Mouse (Mus musculus): Measurements from ENCODE around the gene Dhx37. TPM values are rescaled to one million over a fixed set of nuclear protein-coding genes. Genes with fewer than 3 reads are reported as not detected.
"Not testable (repeated sequence)": the region's sequence is repeated elsewhere in the genome, so short reads cannot be mapped to it uniquely, and the experiment has no call there.

Dhx37 gene
- polyA plus RNA-seq, 1 experiment from 2014 or later, result 10.4 TPM

- Histone ChIP-seq H3K27ac (ENCODE audit: low read length) (peak overlapping the region; percentile 100), H3K4me2 (replicated peaks; ENCODE audit: low read depth, low read length) (peak overlapping the region; percentile 54), H3K4me3 (ENCODE audit: low read length) (peak overlapping the region; percentile 41), H3K9ac (replicated peaks; ENCODE audit: low read length) (peak overlapping the region; percentile 75), H3K27me3 (ENCODE audit: insufficient read depth, low read length) (no peaks in the 10 kb centered on the region), H3K4me1 (ENCODE audit: insufficient read depth, low read length) (peaks cover 34% of the 10 kb centered on the region), H3K9me3 (ENCODE audit: low read length) (no peaks in the 10 kb centered on the region), H3K36me3 (ENCODE audit: insufficient read depth, low read length) (no peaks in the 10 kb centered on the region)
- 10% methylated on average over 23 of the region's 25 CpGs for WGBS
- peak; percentile 24; the same call in 1 of the 2 replicates for ATAC-seq (ENCODE audit: low FRiP score, low TSS enrichment)
Measured at GRCm38 (mm10) chr5:125393622-125394603, 40.0 kb downstream of the Dhx37 start.

GRCm38 (mm10) chr5:125392977-125393621 lies 40.8 kb downstream of the Dhx37 start:
- H3K9me3 ChIP-seq (ENCODE audit: low read length), result no peaks in the 10 kb centered on the region
- H3K27me3 ChIP-seq (ENCODE audit: insufficient read depth, low read length), result no peaks in the 10 kb centered on the region
- peak overlapping the region; percentile 54 for H3K4me2 ChIP-seq (replicated peaks; ENCODE audit: low read depth, low read length)
- peak overlapping the region; percentile 41 for H3K4me3 ChIP-seq (ENCODE audit: low read length)
- peaks cover 6% of the 10 kb centered on the region; the same call in 1 of the 2 replicates for H3K36me3 ChIP-seq (ENCODE audit: insufficient read depth, low read length)
- under 1% methylated on average over 20 of the region's 20 CpGs for WGBS
- H3K4me1 ChIP-seq (ENCODE audit: insufficient read depth, low read length), result peaks cover 39% of the 10 kb centered on the region
- ATAC-seq (ENCODE audit: low FRiP score, low TSS enrichment), result peak; percentile 97
- peak overlapping the region; percentile 75 for H3K9ac ChIP-seq (replicated peaks; ENCODE audit: low read length)
- peak overlapping the region; percentile 100 for H3K27ac ChIP-seq (ENCODE audit: low read length)

GRCm38 (mm10) chr5:125392618-125392976 lies 41.3 kb downstream of the Dhx37 start:
- Histone ChIP-seq H3K4me1 (ENCODE audit: insufficient read depth, low read length) (peaks cover 40% of the 10 kb centered on the region), H3K36me3 (ENCODE audit: insufficient read depth, low read length) (peaks cover 7% of the 10 kb centered on the region; the same call in 1 of the 2 replicates), H3K27ac (ENCODE audit: low read length) (peak overlapping the region; percentile 100), H3K27me3 (ENCODE audit: insufficient read depth, low read length) (no peaks in the 10 kb centered on the region), H3K4me3 (ENCODE audit: low read length) (peak overlapping the region; percentile 41), H3K9me3 (ENCODE audit: low read length) (no peaks in the 10 kb centered on the region), H3K9ac (replicated peaks; ENCODE audit: low read length) (peak overlapping the region; percentile 75), H3K4me2 (replicated peaks; ENCODE audit: low read depth, low read length) (peak overlapping the region; percentile 54)
- WGBS, result 24% methylated on average over 1 of the region's 1 CpGs
- peak; percentile 9; the same call in 1 of the 2 replicates for ATAC-seq (ENCODE audit: low FRiP score, low TSS enrichment)

GRCm38 (mm10) chr5:125392176-125392575 lies 41.7 kb downstream of the Dhx37 start:
- not testable (repeated sequence) for H3K36me3 ChIP-seq (ENCODE audit: insufficient read depth, low read length); H3K4me3 ChIP-seq (ENCODE audit: low read length); H3K9me3 ChIP-seq (ENCODE audit: low read length); H3K27me3 ChIP-seq (ENCODE audit: insufficient read depth, low read length); H3K9ac ChIP-seq (replicated peaks; ENCODE audit: low read length); H3K4me2 ChIP-seq (replicated peaks; ENCODE audit: low read depth, low read length); ATAC-seq (ENCODE audit: low FRiP score, low TSS enrichment)
- Histone ChIP-seq H3K27ac (ENCODE audit: low read length) (peak overlapping the region; percentile 100), H3K4me1 (ENCODE audit: insufficient read depth, low read length) (peaks cover 40% of the 10 kb centered on the region)
- 90% methylated on average over 4 of the region's 4 CpGs for WGBS

GRCm38 (mm10) chr5:125391609-125392008 lies 42.3 kb downstream of the Dhx37 start:
- whole genome bisulfite sequencing, result 66% methylated on average over 5 of the region's 5 CpGs
- Histone ChIP-seq H3K4me3 (ENCODE audit: low read length) (no peak overlapping the region), H3K4me1 (ENCODE audit: insufficient read depth, low read length) (peaks cover 40% of the 10 kb centered on the region), H3K4me2 (replicated peaks; ENCODE audit: low read depth, low read length) (no peak overlapping the region), H3K27ac (ENCODE audit: low read length) (peak overlapping the region; percentile 100), H3K27me3 (ENCODE audit: insufficient read depth, low read length) (no peaks in the 10 kb centered on the region), H3K9me3 (ENCODE audit: low read length) (no peaks in the 10 kb centered on the region), H3K36me3 (ENCODE audit: insufficient read depth, low read length) (peaks cover 7% of the 10 kb centered on the region; the same call in 1 of the 2 replicates), H3K9ac (replicated peaks; ENCODE audit: low read length) (no peak overlapping the region; the same call in 1 of the 2 replicates)
- ATAC-seq (ENCODE audit: low FRiP score, low TSS enrichment), result no peak

GRCm38 (mm10) chr5:125390906-125391477 lies 42.9 kb downstream of the Dhx37 start:
- Histone ChIP-seq H3K27ac (ENCODE audit: low read length) (no peak overlapping the region; the same call in 1 of the 2 replicates), H3K4me1 (ENCODE audit: insufficient read depth, low read length) (peaks cover 40% of the 10 kb centered on the region), H3K9me3 (ENCODE audit: low read length) (no peaks in the 10 kb centered on the region), H3K9ac (replicated peaks; ENCODE audit: low read length) (no peak overlapping the region), H3K4me2 (replicated peaks; ENCODE audit: low read depth, low read length) (no peak overlapping the region), H3K4me3 (ENCODE audit: low read length) (no peak overlapping the region), H3K36me3 (ENCODE audit: insufficient read depth, low read length) (peaks cover 7% of the 10 kb centered on the region; the same call in 1 of the 2 replicates), H3K27me3 (ENCODE audit: insufficient read depth, low read length) (no peaks in the 10 kb centered on the region)
- no peak for ATAC-seq (ENCODE audit: low FRiP score, low TSS enrichment)
- 90% methylated on average over 3 of the region's 3 CpGs for WGBS

GRCm38 (mm10) chr5:125389579-125390441 lies 44.1 kb downstream of the Dhx37 start, which contains the start of gene Ubc:
TSS of gene Ubc (minus strand) at chr5:125390202.
- H3K4me1 ChIP-seq (ENCODE audit: insufficient read depth, low read length), result peaks cover 42% of the 10 kb centered on the region
- ATAC-seq (ENCODE audit: low FRiP score, low TSS enrichment), result peak; percentile 60

GRCm38 (mm10) chr5:125389131-125389578 lies 44.8 kb downstream of the Dhx37 start, which contains the start of gene Gm10382:
TSS of gene Gm10382 (plus strand) at chr5:125389322.
- H3K9ac ChIP-seq (replicated peaks; ENCODE audit: low read length), result peak within 1 kb of the TSS; percentile 99
- no peaks in the 10 kb centered on the region for H3K9me3 ChIP-seq (ENCODE audit: low read length)
- H3K4me1 ChIP-seq (ENCODE audit: insufficient read depth, low read length), result peaks cover 36% of the 10 kb centered on the region
- H3K36me3 ChIP-seq (ENCODE audit: insufficient read depth, low read length), result peaks cover 25% of the 10 kb centered on the region
- peak within 1 kb of the TSS; percentile 99 for H3K4me2 ChIP-seq (replicated peaks; ENCODE audit: low read depth, low read length)
- H3K4me3 ChIP-seq (ENCODE audit: low read length), result peak within 1 kb of the TSS; percentile 97
- peak; percentile 3; the same call in 1 of the 2 replicates for ATAC-seq (ENCODE audit: low FRiP score, low TSS enrichment)
- under 1% methylated on average over 41 of the region's 41 CpGs for WGBS
- H3K27me3 ChIP-seq (ENCODE audit: insufficient read depth, low read length), result no peaks in the 10 kb centered on the region
- peak within 1 kb of the TSS; percentile 98 for H3K27ac ChIP-seq (ENCODE audit: low read length)

More at GRCm38 (mm10) chr5:125389579-125390441, 44.1 kb downstream of the Dhx37 start, which contains the start of gene Ubc:
- Histone ChIP-seq H3K4me2 (replicated peaks; ENCODE audit: low read depth, low read length) (peak within 1 kb of the TSS; percentile 99), H3K9me3 (ENCODE audit: low read length) (no peaks in the 10 kb centered on the region), H3K4me3 (ENCODE audit: low read length) (peak within 1 kb of the TSS; percentile 97), H3K27me3 (ENCODE audit: insufficient read depth, low read length) (no peaks in the 10 kb centered on the region), H3K27ac (ENCODE audit: low read length) (peak within 1 kb of the TSS; percentile 98), H3K36me3 (ENCODE audit: insufficient read depth, low read length) (peaks cover 19% of the 10 kb centered on the region), H3K9ac (replicated peaks; ENCODE audit: low read length) (peak within 1 kb of the TSS; percentile 99)
- WGBS, result under 1% methylated on average over 68 of the region's 69 CpGs
